Mouse (Mus musculus) lung, adult 2 months (tissue): ENCODE results near the gene Caap1.

Source experiments
- CTCF ChIP-seq: fragments of 200-500 bp; IDR thresholded peaks from 2 replicates; pipeline ENCODE4 v1.5.1; 2011; ENCODE audit warnings: mild to moderate bottlenecking, low read length, control low read depth; ENCODE audit not compliant: insufficient read depth
- POLR2A ChIP-seq: fragments of 200-500 bp; IDR thresholded peaks from 2 replicates; pipeline ENCODE4 v1.6.1; 2011; ENCODE audit warnings: low read depth, mild to moderate bottlenecking, control low read depth, low read length, borderline replicate concordance; ENCODE audit errors: extremely low read depth

GRCm38 (mm10) chr4:94591765-94592381 lies 35.3 kb upstream of the Caap1 start:
- TF ChIP-seq POLR2A (no peak), CTCF (no peak)
